26 mouse cellular contexts compared by ENCODE assay signal in genomic region chr10:83169554-83169953, GRCm38 (mm10).
"Had no signal": no experiment of that assay in that cellular context is flagged by ENCODE, and none has a peak within 500 bp of the region (broad histone marks: within the 10 kb centered on the region; RNA-seq: fewer than 3 reads in every experiment).

No protein-coding gene starts in this region.

- H3K36me3 ChIP-seq: embryonic facial prominence, embryonic 10.5 days; embryonic facial prominence, embryonic 12.5 days; embryonic facial prominence, embryonic 13.5 days; embryonic facial prominence, embryonic 15.5 days; forebrain, embryonic 10.5 days; forebrain, embryonic 12.5 days; forebrain, embryonic 15.5 days; heart, embryonic 10.5 days; heart, embryonic 12.5 days had no signal

- DNase-seq: cerebellum, postnatal 14 days; cerebellum, postnatal 25 days; cerebellum, postnatal 36 days; embryo, embryonic 11 days; forebrain, postnatal 0 days; gastrocnemius, adult 2 months; gastrocnemius, postnatal 10 days; gastrocnemius, postnatal 14 days; gastrocnemius, postnatal 25 days; gastrocnemius, postnatal 36 days; heart, adult 11 months; heart, adult 18-20 months had no signal

- H3K27ac ChIP-seq: embryonic facial prominence, embryonic 10.5 days; embryonic facial prominence, embryonic 12.5 days; embryonic facial prominence, embryonic 13.5 days; embryonic facial prominence, embryonic 15.5 days; forebrain, embryonic 10.5 days; forebrain, embryonic 12.5 days; forebrain, embryonic 13.5 days; forebrain, embryonic 15.5 days; gastrocnemius, adult 2 months; heart, adult 2 months; heart, embryonic 10.5 days had no signal

- ATAC-seq: forebrain, embryonic 14.5 days; forebrain, embryonic 15.5 days; forebrain, embryonic 16.5 days; forebrain, postnatal 0 days had no signal

- H3K4me3 ChIP-seq: embryonic facial prominence, embryonic 10.5 days; embryonic facial prominence, embryonic 12.5 days; embryonic facial prominence, embryonic 13.5 days; embryonic facial prominence, embryonic 15.5 days; erythroblast, embryonic 14.5 days; forebrain, embryonic 10.5 days; forebrain, embryonic 12.5 days; forebrain, embryonic 13.5 days; forebrain, embryonic 15.5 days; gastrocnemius, adult 2 months; heart, adult 2 months; heart, embryonic 10.5 days; heart, embryonic 12.5 days had no signal
